Mouse (Mus musculus) midbrain, embryonic 16.5 days (tissue): ENCODE measurements at regions not wholly inside any gene's neighbourhood (a gene's known extent, or its start where the extent isn't known, plus 50 kb on each side); places are given as distances from the start of the nearest gene placed in this dataset.

Experiments used
- ATAC-seq: fragments of 200-750 bp; cut with Nextera tagmentation; 2 replicates; pipeline ENCODE4 v1.8.0; 2017; ENCODE audit warnings: moderate TSS enrichment
- H3K27ac ChIP-seq: fragments of 300-500 bp; sonication (generic); 2 replicates; pipeline ENCODE4 v1.5.1; 2014; ENCODE audit warnings: mild to moderate bottlenecking, low read length, mixed read lengths
- H3K27me3 ChIP-seq: fragments of 300-500 bp; sonication (generic); 2 replicates; pipeline ENCODE4 v1.6.1; 2014; ENCODE audit warnings: low read depth, low read length, mixed read lengths; ENCODE audit not compliant: control insufficient read depth, insufficient read depth
- H3K36me3 ChIP-seq: fragments of 300-500 bp; sonication (generic); 2 replicates; pipeline ENCODE4 v1.6.1; 2014; ENCODE audit warnings: mild to moderate bottlenecking, low read length, moderate library complexity, mixed read lengths; ENCODE audit not compliant: control insufficient read depth, insufficient read depth
- H3K4me1 ChIP-seq: fragments of 300-500 bp; sonication (generic); 2 replicates; pipeline ENCODE4 v1.6.1; 2014; ENCODE audit warnings: mild to moderate bottlenecking, low read length, mixed read lengths; ENCODE audit not compliant: control insufficient read depth, insufficient read depth
- H3K4me2 ChIP-seq: fragments of 300-500 bp; sonication (generic); 2 replicates; pipeline ENCODE4 v1.6.1; 2014; ENCODE audit warnings: mild to moderate bottlenecking, low read length, mixed read lengths
- H3K4me3 ChIP-seq: fragments of 300-500 bp; sonication (generic); 2 replicates; pipeline ENCODE4 v1.5.1; 2014; ENCODE audit warnings: low read depth, mild to moderate bottlenecking, low read length, moderate library complexity, mixed read lengths
- H3K9ac ChIP-seq: fragments of 300-500 bp; sonication (generic); 2 replicates; pipeline ENCODE4 v1.6.1; 2014; ENCODE audit warnings: low read depth, low read length, mixed read lengths
- H3K9me3 ChIP-seq: fragments of 300-500 bp; sonication (generic); replicated peaks from 2 replicates; pipeline ENCODE4 v1.6.1; 2014; ENCODE audit warnings: mild to moderate bottlenecking, low read length, mixed read lengths; ENCODE audit not compliant: control insufficient read depth, poor library complexity, severe bottlenecking
- WGBS: fragments of 180-500 bp; shearing (Covaris S2); extraction: QIAGEN DNeasy Blood & Tissue Kit; methylation state at CpG from one replicate; pipeline ENCODE4 v1.1.7; 2014; 5-methylcytosine and 5-hydroxymethylcytosine counted together

- H3K4me1 ChIP-seq, result no peaks in the 10 kb centered on the region
- H3K4me3 ChIP-seq, result no peak overlapping the region
- no peak overlapping the region for H3K27ac ChIP-seq
- H3K4me2 ChIP-seq, result no peak overlapping the region
- ATAC-seq, result no peak
- no peaks in the 10 kb centered on the region for H3K36me3 ChIP-seq
- 90% methylated on average over 1 of the region's 1 CpGs for WGBS
- H3K9me3 ChIP-seq, result no peaks in the 10 kb centered on the region
- no peak overlapping the region for H3K9ac ChIP-seq
- H3K27me3 ChIP-seq, result no peaks in the 10 kb centered on the region
Observed at GRCm38 (mm10) chr14:23140385-23140784, 873.9 kb downstream of the Kcnma1 start.

GRCm38 (mm10) chr14:23134723-23135122 is 879.6 kb downstream of the Kcnma1 start:
- no peak overlapping the region for H3K4me2 ChIP-seq
- no peaks in the 10 kb centered on the region for H3K9me3 ChIP-seq
- H3K4me1 ChIP-seq, result no peaks in the 10 kb centered on the region
- ATAC-seq, result no peak
- no peaks in the 10 kb centered on the region for H3K27me3 ChIP-seq
- H3K36me3 ChIP-seq, result no peaks in the 10 kb centered on the region
- no peak overlapping the region for H3K27ac ChIP-seq
- WGBS, result 86% methylated on average over 2 of the region's 2 CpGs
- H3K4me3 ChIP-seq, result no peak overlapping the region
- H3K9ac ChIP-seq, result no peak overlapping the region

GRCm38 (mm10) chr14:23131736-23132519 is 882.4 kb downstream of the Kcnma1 start:
- no peak for ATAC-seq
- H3K4me2 ChIP-seq, result no peak overlapping the region
- WGBS, result 79% methylated on average over 7 of the region's 7 CpGs
- no peaks in the 10 kb centered on the region for H3K9me3 ChIP-seq
- H3K9ac ChIP-seq, result no peak overlapping the region
- no peak overlapping the region for H3K4me3 ChIP-seq
- H3K36me3 ChIP-seq, result no peaks in the 10 kb centered on the region
- H3K4me1 ChIP-seq, result no peaks in the 10 kb centered on the region
- H3K27me3 ChIP-seq, result no peaks in the 10 kb centered on the region
- H3K27ac ChIP-seq, result no peak overlapping the region

- H3K9me3 ChIP-seq, result no peaks in the 10 kb centered on the region
- no peak for ATAC-seq
- no peaks in the 10 kb centered on the region for H3K27me3 ChIP-seq
- no peak overlapping the region for H3K9ac ChIP-seq
- H3K27ac ChIP-seq, result no peak overlapping the region
- H3K4me3 ChIP-seq, result no peak overlapping the region
- H3K4me2 ChIP-seq, result no peak overlapping the region
- no peaks in the 10 kb centered on the region for H3K36me3 ChIP-seq
- H3K4me1 ChIP-seq, result no peaks in the 10 kb centered on the region
- WGBS, result 90% methylated on average over 8 of the region's 8 CpGs
Observed at GRCm38 (mm10) chr14:23115889-23116510, 898.3 kb downstream of the Kcnma1 start.

- Histone ChIP-seq H3K27me3 (no peaks in the 10 kb centered on the region), H3K9me3 (no peaks in the 10 kb centered on the region), H3K27ac (no peak overlapping the region), H3K36me3 (no peaks in the 10 kb centered on the region), H3K4me1 (no peaks in the 10 kb centered on the region), H3K4me3 (no peak overlapping the region), H3K4me2 (no peak overlapping the region), H3K9ac (no peak overlapping the region)
- ATAC-seq, result no peak
- WGBS, result 78% methylated on average over 5 of the region's 5 CpGs
Observed at GRCm38 (mm10) chr14:23114910-23115309, 899.4 kb downstream of the Kcnma1 start.

GRCm38 (mm10) chr14:23114456-23114855 is 899.8 kb downstream of the Kcnma1 start:
- no peaks in the 10 kb centered on the region for H3K27me3 ChIP-seq
- 100% methylated on average over 1 of the region's 1 CpGs for WGBS
- no peak for ATAC-seq
- H3K4me2 ChIP-seq, result no peak overlapping the region
- H3K9ac ChIP-seq, result no peak overlapping the region
- no peaks in the 10 kb centered on the region for H3K9me3 ChIP-seq
- no peaks in the 10 kb centered on the region for H3K4me1 ChIP-seq
- H3K36me3 ChIP-seq, result no peaks in the 10 kb centered on the region
- H3K27ac ChIP-seq, result no peak overlapping the region
- no peak overlapping the region for H3K4me3 ChIP-seq

- Histone ChIP-seq H3K4me3 (no peak overlapping the region), H3K9ac (no peak overlapping the region), H3K4me1 (peaks cover 2% of the 10 kb centered on the region; the same call in 1 of the 2 replicates), H3K27me3 (no peaks in the 10 kb centered on the region), H3K27ac (no peak overlapping the region), H3K9me3 (no peaks in the 10 kb centered on the region), H3K4me2 (no peak overlapping the region), H3K36me3 (no peaks in the 10 kb centered on the region)
- ATAC-seq, result no peak
- 51% methylated on average over 2 of the region's 2 CpGs for WGBS
Observed at GRCm38 (mm10) chr14:23112369-23112768, 901.9 kb downstream of the Kcnma1 start.

GRCm38 (mm10) chr14:23108590-23108989 is 905.7 kb downstream of the Kcnma1 start:
- Histone ChIP-seq H3K36me3 (no peaks in the 10 kb centered on the region), H3K9ac (no peak overlapping the region), H3K27ac (no peak overlapping the region), H3K4me2 (no peak overlapping the region), H3K27me3 (no peaks in the 10 kb centered on the region), H3K4me3 (no peak overlapping the region), H3K9me3 (no peaks in the 10 kb centered on the region), H3K4me1 (peaks cover 3% of the 10 kb centered on the region; the same call in 1 of the 2 replicates)
- WGBS, result 91% methylated on average over 7 of the region's 7 CpGs
- ATAC-seq, result no peak

- Histone ChIP-seq H3K27me3 (no peaks in the 10 kb centered on the region), H3K4me3 (no peak overlapping the region), H3K4me2 (no peak overlapping the region), H3K36me3 (no peaks in the 10 kb centered on the region), H3K9me3 (no peaks in the 10 kb centered on the region), H3K4me1 (peaks cover 3% of the 10 kb centered on the region; the same call in 1 of the 2 replicates), H3K27ac (0 out of 2 replicates have a peak overlapping the region, but pooled peaks have one; percentile 33), H3K9ac (no peak overlapping the region)
- WGBS, result 57% methylated on average over 4 of the region's 4 CpGs
- ATAC-seq, result no peak
Observed at GRCm38 (mm10) chr14:23107466-23107865, 906.8 kb downstream of the Kcnma1 start.
